Mouse (Mus musculus) effector memory CD4-positive, alpha-beta T cell, adult 5 months (primary cell): ENCODE data around the gene Gm13289. TPM values are rescaled to one million over a fixed set of nuclear protein-coding genes. Genes with fewer than 3 reads are reported as not detected.

Experiments
- polyA plus RNA-seq: library from polyadenylated mRNA; unstranded; fragments of 100-300 nt; shearing (Covaris generic); gene quantifications from one replicate; pipeline ENCODE4 v1.2.1, GENCODE M21; 2017

Gene Gm13289
- polyA plus RNA-seq = not detected

DNA sequence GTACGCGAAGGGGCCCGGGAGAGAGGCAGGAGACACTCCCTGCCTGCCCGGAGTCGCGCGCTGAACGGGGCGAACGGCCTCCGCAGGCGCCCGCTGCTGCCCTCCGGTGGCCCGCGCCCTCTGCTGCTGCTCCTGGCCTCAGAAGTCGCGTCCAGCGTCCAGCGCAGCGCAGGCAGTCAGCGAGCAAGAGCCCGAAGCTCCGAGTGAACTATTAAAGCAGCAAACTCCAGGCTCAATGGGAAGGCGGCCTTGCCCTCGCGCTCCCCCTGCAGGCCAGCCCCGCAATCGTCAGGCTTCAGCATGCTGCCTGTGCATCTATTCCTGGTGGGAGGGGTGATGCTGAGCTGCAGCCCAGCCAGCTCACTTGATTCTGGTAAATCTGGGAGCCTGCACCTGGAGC lies at the start of gene Gm13289:
Gene Gm13289, plus strand, starts transcription at position 301 of the 400 bp plus-strand sequence.

DNA sequence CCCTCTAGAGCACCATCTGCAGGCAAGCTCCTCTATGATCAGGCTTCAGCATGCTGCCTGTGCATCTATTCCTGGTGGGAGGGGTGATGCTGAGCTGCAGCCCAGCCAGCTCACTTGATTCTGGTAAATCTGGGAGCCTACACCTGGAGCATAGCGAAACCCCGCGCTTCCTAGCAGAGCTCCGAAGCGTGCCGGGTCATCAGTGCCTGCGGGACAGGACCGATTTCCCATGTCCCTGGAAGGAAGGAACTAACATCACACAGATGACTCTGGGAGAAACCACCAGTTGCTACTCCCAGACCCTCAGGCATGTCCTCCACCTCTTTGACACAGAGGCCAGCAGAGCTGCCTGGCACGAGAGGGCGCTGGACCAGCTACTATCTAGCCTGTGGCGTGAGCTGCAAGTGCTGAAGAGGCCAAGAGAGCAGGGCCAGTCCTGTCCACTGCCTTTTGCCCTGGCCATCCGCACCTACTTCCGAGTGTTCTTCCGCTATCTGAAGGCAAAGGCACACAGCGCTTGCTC lies 21.8 kb upstream of the Gm13289 start, which contains the start of gene Gm13271:
Gene Gm13271, plus strand, starts transcription at position 51 of the 523 bp plus-strand sequence.

DNA sequence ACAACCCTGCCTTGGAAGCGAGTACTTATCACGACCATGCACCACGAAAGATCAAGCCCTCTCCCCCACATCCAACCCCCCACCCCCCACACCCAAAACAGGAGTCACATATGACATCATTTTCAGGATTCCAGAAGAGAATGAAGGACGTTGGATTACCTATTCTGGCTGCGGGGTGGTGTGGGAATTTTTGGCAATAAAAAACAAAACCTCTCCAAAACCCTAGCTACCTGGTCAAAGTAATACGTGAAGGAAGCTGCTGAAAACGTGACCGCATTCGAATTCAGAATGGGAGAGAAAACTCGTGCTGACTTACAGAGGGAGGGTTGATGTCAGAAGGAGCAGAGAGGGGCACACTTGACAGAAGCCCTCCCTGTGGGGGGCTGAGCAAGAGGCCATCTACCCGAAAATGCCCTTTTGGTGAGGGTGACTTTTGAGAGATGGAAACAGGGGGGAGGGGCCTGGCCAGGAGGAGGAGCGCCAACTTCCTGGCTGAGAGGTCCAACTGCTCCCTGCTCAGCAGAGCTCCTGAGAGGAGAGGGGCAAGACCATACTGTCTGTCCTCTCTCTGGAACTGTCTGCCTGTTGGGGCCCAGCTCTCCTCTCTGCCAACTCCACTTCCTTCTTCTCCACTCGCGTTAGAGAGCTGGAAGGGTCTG lies 17.0 kb upstream of the Gm13289 start, which contains the start of gene Gm13283:
Gene Gm13283, plus strand, starts transcription at position 510 of the 659 bp plus-strand sequence.

DNA sequence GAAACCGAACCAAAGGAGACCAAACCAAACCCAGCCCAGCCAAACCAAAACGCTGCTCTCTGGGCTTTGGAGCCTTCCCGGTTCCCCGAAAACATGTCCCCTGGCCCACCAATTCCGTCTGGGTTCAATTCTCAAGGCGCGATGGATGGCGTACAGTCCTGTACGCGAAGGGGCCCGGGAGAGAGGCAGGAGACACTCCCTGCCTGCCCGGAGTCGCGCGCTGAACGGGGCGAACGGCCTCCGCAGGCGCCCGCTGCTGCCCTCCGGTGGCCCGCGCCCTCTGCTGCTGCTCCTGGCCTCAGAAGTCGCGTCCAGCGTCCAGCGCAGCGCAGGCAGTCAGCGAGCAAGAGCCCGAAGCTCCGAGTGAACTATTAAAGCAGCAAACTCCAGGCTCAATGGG lies 3.2 kb upstream of the Gm13289 start, which contains the start of gene Gm13290:
Gene Gm13290, plus strand, starts transcription at position 301 of the 400 bp plus-strand sequence.

DNA sequence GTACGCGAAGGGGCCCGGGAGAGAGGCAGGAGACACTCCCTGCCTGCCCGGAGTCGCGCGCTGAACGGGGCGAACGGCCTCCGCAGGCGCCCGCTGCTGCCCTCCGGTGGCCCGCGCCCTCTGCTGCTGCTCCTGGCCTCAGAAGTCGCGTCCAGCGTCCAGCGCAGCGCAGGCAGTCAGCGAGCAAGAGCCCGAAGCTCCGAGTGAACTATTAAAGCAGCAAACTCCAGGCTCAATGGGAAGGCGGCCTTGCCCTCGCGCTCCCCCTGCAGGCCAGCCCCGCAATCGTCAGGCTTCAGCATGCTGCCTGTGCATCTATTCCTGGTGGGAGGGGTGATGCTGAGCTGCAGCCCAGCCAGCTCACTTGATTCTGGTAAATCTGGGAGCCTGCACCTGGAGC lies 2.8 kb downstream of the Gm13289 start, which contains the start of gene Gm13272:
Gene Gm13272, plus strand, starts transcription at position 301 of the 400 bp plus-strand sequence.

DNA sequence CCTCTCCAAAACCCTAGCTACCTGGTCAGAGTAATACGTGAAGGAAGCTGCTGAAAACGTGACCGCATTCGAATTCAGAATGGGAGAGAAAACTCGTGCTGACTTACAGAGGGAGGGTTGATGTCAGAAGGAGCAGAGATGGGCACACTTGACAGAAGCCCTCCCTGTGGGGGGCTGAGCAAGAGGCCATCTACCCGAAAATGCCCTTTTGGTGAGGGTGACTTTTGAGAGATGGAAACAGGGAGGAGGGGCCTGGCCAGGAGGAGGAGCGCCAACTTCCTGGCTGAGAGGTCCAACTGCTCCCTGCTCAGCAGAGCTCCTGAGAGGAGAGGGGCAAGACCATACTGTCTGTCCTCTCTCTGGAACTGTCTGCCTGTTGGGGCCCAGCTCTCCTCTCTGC lies 5.1 kb downstream of the Gm13289 start, which contains the start of gene Ifnz:
Gene Ifnz, plus strand, starts transcription at position 301 of the 400 bp plus-strand sequence.

DNA sequence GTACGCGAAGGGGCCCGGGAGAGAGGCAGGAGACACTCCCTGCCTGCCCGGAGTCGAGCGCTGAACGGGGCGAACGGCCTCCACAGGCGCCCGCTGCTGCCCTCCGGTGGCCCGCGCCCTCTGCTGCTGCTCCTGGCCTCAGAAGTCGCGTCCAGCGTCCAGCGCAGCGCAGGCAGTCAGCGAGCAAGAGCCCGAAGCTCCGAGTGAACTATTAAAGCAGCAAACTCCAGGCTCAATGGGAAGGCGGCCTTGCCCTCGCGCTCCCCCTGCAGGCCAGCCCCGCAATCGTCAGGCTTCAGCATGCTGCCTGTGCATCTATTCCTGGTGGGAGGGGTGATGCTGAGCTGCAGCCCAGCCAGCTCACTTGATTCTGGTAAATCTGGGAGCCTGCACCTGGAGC lies 8.7 kb downstream of the Gm13289 start, which contains the start of gene Gm13276:
Gene Gm13276, plus strand, starts transcription at position 301 of the 400 bp plus-strand sequence.

DNA sequence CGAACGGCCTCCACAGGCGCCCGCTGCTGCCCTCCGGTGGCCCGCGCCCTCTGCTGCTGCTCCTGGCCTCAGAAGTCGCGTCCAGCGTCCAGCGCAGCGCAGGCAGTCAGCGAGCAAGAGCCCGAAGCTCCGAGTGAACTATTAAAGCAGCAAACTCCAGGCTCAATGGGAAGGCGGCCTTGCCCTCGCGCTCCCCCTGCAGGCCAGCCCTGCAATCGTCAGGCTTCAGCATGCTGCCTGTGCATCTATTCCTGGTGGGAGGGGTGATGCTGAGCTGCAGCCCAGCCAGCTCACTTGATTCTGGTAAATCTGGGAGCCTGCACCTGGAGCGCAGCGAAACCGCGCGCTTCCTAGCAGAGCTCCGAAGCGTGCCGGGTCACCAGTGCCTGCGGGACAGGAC lies 11.7 kb downstream of the Gm13289 start, which contains the start of gene Gm13277:
Gene Gm13277, plus strand, starts transcription at position 231 of the 400 bp plus-strand sequence.

DNA sequence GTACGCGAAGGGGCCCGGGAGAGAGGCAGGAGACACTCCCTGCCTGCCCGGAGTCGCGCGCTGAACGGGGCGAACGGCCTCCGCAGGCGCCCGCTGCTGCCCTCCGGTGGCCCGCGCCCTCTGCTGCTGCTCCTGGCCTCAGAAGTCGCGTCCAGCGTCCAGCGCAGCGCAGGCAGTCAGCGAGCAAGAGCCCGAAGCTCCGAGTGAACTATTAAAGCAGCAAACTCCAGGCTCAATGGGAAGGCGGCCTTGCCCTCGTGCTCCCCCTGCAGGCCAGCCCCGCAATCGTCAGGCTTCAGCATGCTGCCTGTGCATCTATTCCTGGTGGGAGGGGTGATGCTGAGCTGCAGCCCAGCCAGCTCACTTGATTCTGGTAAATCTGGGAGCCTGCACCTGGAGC lies 14.5 kb downstream of the Gm13289 start, which contains the start of gene Gm13278:
Gene Gm13278, plus strand, starts transcription at position 301 of the 400 bp plus-strand sequence.

DNA sequence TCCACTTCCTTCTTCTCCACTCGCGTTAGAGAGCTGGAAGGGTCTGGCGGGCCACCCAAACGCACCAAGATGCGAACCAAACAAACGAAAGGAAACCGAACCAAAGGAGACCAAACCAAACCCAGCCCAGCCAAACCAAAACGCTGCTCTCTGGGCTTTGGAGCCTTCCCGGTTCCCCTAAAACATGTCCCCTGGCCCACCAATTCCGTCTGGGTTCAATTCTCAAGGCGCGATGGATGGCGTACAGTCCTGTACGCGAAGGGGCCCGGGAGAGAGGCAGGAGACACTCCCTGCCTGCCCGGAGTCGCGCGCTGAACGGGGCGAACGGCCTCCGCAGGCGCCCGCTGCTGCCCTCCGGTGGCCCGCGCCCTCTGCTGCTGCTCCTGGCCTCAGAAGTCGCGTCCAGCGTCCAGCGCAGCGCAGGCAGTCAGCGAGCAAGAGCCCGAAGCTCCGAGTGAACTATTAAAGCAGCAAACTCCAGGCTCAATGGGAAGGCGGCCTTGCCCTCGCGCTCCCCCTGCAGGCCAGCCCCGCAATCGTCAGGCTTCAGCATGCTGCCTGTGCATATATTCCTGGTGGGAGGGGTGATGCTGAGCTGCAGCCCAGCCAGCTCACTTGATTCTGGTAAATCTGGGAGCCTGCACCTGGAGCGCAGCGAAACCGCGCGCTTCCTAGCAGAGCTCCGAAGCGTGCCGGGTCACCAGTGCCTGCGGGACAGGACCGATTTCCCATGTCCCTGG lies 17.4 kb downstream of the Gm13289 start, which contains the start of gene Gm13275:
Gene Gm13275, plus strand, starts transcription at position 552 of the 740 bp plus-strand sequence.

DNA sequence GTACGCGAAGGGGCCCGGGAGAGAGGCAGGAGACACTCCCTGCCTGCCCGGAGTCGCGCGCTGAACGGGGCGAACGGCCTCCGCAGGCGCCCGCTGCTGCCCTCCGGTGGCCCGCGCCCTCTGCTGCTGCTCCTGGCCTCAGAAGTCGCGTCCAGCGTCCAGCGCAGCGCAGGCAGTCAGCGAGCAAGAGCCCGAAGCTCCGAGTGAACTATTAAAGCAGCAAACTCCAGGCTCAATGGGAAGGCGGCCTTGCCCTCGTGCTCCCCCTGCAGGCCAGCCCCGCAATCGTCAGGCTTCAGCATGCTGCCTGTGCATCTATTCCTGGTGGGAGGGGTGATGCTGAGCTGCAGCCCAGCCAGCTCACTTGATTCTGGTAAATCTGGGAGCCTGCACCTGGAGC lies 20.4 kb downstream of the Gm13289 start, which contains the start of gene Gm13279:
Gene Gm13279, plus strand, starts transcription at position 301 of the 400 bp plus-strand sequence.

DNA sequence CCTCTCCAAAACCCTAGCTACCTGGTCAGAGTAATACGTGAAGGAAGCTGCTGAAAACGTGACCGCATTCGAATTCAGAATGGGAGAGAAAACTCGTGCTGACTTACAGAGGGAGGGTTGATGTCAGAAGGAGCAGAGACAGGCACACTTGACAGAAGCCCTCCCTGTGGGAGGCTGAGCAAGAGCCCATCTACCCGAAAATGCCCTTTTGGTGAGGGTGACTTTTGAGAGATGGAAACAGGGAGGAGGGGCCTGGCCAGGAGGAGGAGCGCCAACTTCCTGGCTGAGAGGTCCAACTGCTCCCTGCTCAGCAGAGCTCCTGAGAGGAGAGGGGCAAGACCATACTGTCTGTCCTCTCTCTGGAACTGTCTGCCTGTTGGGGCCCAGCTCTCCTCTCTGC lies 22.6 kb downstream of the Gm13289 start, which contains the start of gene Gm13285:
Gene Gm13285, plus strand, starts transcription at position 301 of the 400 bp plus-strand sequence.

DNA sequence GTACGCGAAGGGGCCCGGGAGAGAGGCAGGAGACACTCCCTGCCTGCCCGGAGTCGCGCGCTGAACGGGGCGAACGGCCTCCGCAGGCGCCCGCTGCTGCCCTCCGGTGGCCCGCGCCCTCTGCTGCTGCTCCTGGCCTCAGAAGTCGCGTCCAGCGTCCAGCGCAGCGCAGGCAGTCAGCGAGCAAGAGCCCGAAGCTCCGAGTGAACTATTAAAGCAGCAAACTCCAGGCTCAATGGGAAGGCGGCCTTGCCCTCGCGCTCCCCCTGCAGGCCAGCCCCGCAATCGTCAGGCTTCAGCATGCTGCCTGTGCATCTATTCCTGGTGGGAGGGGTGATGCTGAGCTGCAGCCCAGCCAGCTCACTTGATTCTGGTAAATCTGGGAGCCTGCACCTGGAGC lies 26.2 kb downstream of the Gm13289 start, which contains the start of gene Gm13287:
Gene Gm13287, plus strand, starts transcription at position 301 of the 400 bp plus-strand sequence.

DNA sequence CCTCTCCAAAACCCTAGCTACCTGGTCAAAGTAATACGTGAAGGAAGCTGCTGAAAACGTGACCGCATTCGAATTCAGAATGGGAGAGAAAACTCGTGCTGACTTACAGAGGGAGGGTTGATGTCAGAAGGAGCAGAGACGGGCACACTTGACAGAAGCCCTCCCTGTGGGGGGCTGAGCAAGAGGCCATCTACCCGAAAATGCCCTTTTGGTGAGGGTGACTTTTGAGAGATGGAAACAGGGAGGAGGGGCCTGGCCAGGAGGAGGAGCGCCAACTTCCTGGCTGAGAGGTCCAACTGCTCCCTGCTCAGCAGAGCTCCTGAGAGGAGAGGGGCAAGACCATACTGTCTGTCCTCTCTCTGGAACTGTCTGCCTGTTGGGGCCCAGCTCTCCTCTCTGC lies 28.5 kb downstream of the Gm13289 start, which contains the start of gene Gm13288:
Gene Gm13288, plus strand, starts transcription at position 301 of the 400 bp plus-strand sequence.

DNA sequence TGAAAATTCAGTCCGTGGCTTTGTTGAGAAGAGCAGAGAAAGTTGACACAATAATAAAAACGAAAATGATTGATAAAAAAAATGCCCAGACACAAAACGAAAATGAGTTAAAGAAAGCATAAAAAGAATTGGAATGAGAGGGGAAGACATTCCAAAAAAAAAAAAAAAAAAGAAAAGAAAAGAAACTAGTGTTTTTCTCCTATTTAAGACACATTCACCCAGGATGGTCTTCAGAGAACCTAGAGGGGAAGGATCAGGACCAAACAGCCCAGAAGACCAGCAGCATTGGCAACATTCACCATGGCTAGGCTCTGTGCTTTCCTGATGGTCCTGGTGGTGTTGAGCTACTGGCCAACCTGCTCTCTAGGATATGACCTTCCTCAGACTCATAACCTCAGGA lies 39.2 kb downstream of the Gm13289 start, which contains the start of gene Ifna7:
Gene Ifna7, plus strand, starts transcription at position 301 of the 400 bp plus-strand sequence.

DNA sequence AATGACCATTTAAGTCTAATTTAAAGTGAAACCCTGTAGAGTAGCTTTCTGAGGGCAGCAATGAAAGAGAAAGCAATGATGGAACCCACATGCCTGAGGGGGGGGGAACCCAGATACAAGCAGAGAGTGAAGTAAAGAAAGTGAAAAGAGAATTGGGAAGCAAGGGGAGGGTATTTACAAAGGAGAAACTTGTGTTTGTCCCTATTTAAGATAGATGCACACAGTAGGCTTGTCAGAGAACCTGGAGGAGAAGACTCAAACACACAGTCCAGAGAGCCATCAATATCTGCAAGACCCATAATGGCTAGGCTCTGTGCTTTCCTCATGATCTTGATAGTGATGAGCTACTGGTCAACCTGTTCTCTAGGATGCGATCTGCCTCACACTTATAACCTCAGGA lies 42.9 kb downstream of the Gm13289 start, which contains the start of gene Ifna11:
Gene Ifna11, plus strand, starts transcription at position 301 of the 400 bp plus-strand sequence.

Other genes starting within 250 kb of the Gm13289 start
- gene Ifna15, start 218.7 kb upstream of the Gm13289 start, polyA plus RNA-seq = not detected
- gene Ifna14, start 205.1 kb upstream of the Gm13289 start, polyA plus RNA-seq = not detected
- not detected for gene Ifna9, start 184.5 kb upstream of the Gm13289 start, polyA plus RNA-seq
- gene Ifna12, start 173.5 kb upstream of the Gm13289 start, polyA plus RNA-seq = not detected
- not detected for gene C87499, start 142.5 kb upstream of the Gm13289 start, polyA plus RNA-seq
- not detected for gene Ifna13, start 132.5 kb upstream of the Gm13289 start, polyA plus RNA-seq
- not detected for gene Ifna16, start 100.0 kb upstream of the Gm13289 start, polyA plus RNA-seq
- gene Ifna2, start 93.0 kb upstream of the Gm13289 start, polyA plus RNA-seq = not detected
- not detected for gene Ifnab, start 85.6 kb upstream of the Gm13289 start, polyA plus RNA-seq
- gene Gm26566, start 55.1 kb upstream of the Gm13289 start, polyA plus RNA-seq = 0.66 TPM
- gene Klhl9, start 54.5 kb upstream of the Gm13289 start, polyA plus RNA-seq = 19.4 TPM
- not detected for gene Gm13271, start 22.1 kb upstream of the Gm13289 start, polyA plus RNA-seq
- not detected for gene Gm13283, start 16.8 kb upstream of the Gm13289 start, polyA plus RNA-seq
- gene Gm13290, start 3.1 kb upstream of the Gm13289 start, polyA plus RNA-seq = not detected
- gene Gm13272, start 2.9 kb downstream of the Gm13289 start, polyA plus RNA-seq = not detected
- not detected for gene Ifnz, start 5.2 kb downstream of the Gm13289 start, polyA plus RNA-seq
- not detected for gene Gm13276, start 8.8 kb downstream of the Gm13289 start, polyA plus RNA-seq
- gene Gm13277, start 11.7 kb downstream of the Gm13289 start, polyA plus RNA-seq = not detected
- not detected for gene Gm13278, start 14.6 kb downstream of the Gm13289 start, polyA plus RNA-seq
- not detected for gene Gm13275, start 17.6 kb downstream of the Gm13289 start, polyA plus RNA-seq
- gene Gm13279, start 20.5 kb downstream of the Gm13289 start, polyA plus RNA-seq = not detected
- 0.65 TPM for gene Gm13285, start 22.7 kb downstream of the Gm13289 start, polyA plus RNA-seq
- gene Gm13287, start 26.3 kb downstream of the Gm13289 start, polyA plus RNA-seq = not detected
- gene Gm13288, start 28.6 kb downstream of the Gm13289 start, polyA plus RNA-seq = 0.32 TPM
- not detected for gene Ifna7, start 39.3 kb downstream of the Gm13289 start, polyA plus RNA-seq
- not detected for gene Ifna11, start 43.0 kb downstream of the Gm13289 start, polyA plus RNA-seq
- gene Ifna6, start 50.5 kb downstream of the Gm13289 start, polyA plus RNA-seq = not detected
- gene Ifna5, start 58.6 kb downstream of the Gm13289 start, polyA plus RNA-seq = not detected
- not detected for gene Ifna4, start 64.9 kb downstream of the Gm13289 start, polyA plus RNA-seq
- not detected for gene Ifna1, start 73.2 kb downstream of the Gm13289 start, polyA plus RNA-seq
- not detected for gene Ifne, start 103.3 kb downstream of the Gm13289 start, polyA plus RNA-seq